Mouse (Mus musculus): ENCODE measurements around the gene Zmiz1. TPM values are rescaled to one million over a fixed set of nuclear protein-coding genes. Genes with fewer than 3 reads are reported as not detected.

Gene Zmiz1
- total RNA-seq, 2 experiments from 2014 or later: 105 to 122 TPM

DNA sequence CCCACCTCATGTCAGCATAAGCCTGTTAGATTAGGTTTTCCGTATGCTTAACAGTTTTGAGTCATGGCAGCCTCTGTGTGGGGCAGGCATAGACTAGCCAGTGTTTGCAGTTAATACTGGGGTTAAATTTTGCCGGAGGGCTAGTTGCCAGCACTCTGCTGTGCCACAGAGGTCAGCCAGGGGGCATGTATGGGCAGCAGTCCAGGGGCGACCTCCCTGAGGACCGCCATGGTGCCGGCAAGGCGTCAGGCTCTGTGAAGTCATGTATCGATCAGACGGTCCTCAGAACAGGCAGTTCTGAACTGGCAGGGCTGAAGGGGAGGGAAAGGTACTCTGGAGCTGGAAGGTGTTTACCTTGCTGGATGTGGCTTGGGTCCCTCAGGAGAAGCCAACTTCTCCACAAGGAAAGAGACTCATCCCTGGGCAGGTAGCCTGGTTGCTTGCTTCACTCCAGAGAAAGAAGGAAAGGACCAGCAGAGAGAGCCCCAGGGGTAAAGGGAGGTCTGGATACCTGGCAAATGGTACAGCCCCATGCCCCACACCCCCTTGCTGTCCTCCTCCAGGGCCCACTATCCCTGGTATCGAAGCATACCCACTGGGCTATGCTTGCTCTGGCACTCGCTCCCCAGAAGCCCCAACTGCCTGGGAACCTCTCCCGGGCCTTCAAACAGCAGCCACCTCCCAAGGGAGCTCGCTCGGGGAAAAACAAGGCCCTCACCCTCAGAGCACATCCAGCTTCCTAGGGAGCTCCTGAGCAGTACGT, 151.6 kb downstream of the Zmiz1 start:
- no peak for DNase-seq (ENCODE audit: low spot score in 2 of 2)

DNA sequence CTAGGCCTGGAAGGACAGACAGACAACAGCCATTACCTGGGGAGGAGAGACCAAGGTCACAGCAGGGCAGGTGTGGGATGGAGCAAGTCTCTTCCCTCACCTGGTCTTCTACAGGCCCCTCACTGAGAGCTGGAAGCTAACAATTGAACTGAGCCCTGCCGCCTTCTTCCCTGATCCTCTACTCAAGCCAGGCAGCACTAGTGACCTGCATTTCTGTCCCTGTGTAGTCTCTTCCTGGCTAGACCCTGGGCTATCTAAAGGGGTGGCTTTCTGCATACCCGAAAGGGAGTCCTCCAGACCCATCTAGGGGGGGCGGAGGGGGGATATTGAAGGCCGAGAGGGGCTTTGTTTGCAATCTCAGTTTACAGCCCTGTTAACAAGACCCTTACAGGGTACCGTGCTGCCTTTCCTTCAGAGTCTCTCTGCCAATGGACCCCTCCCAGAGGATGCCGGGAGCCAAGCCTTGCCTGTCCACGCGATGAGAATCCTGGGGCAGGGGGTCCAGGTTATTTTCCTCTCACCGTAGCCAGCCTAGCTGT, 152.2 kb downstream of the Zmiz1 start:
- no peak for DNase-seq (ENCODE audit: low spot score in 2 of 2)

DNA sequence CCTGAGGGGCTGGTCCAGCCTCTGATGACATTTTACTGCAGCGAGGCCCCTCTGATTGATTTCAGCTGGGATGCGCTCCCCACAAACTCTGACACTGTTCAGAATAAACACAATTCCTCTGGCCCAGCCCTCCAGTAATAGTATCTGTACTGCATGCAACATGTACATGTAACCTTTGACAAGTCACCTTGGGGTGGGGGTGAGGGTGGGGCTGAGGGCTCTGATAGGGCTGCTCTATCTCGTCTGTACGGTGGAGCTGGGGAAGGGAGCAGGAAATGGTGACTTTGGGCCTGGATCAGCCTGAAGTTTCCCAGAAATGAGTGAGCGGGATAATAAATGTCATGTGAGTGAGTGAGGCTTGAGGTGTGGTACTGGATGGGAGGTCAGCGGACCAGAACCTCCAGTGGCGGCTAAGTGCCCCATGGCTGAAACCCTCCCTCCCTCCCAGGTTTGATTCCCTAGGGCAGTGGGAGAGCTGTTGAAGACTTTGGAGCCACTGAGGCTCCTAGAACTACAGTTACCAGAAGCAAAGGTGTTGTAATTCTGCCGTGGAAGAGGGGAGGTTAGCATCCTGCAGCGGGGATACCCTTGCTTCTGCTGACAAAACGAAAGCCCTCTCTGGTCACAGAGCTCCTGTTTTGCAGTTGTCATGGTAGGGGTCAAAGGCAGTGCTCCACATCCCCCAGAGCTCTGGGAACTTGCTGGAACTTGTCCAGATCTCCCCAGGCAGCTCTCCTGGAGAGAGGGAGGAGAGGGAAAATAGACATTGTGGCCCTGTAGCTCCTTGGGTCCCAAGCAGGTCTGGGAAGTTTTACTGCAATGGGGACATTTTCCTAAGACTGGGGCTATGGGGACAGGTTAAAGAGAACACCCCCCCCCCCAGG, 153.1 kb downstream of the Zmiz1 start:
- no peak for DNase-seq (ENCODE audit: low spot score in 2 of 2)

DNA sequence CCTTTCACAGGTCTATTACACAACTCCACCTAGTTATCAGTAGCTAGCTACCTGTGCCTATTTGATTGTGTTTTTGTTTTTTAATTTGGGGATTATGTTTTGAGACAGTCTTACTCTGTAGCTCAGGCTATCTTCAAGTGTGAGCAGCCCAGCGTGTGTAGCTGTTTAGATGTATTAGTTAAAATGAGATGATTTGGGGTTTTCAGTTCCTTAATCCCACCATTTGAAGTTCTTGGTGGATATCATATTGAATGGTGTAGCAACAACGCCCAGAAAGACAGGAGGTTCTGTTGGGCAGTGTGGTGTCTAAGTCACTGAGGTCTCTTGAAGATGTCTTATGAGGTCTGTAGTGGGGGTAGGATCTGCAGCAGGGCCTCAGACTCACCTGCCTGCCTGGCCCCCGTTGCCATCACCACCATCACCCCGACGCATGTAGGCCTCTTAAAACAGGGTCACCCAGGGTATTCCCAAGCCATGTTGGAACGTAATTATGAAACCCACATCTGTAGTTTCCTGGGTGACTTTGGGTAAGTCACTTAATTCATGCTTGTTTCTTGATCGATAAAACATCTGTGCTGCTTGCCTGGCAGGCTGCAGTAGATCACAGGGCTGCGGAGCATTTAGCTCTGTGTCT, 155.1 kb downstream of the Zmiz1 start:
- DNase-seq (ENCODE audit: low spot score in 2 of 2): no peak

DNA sequence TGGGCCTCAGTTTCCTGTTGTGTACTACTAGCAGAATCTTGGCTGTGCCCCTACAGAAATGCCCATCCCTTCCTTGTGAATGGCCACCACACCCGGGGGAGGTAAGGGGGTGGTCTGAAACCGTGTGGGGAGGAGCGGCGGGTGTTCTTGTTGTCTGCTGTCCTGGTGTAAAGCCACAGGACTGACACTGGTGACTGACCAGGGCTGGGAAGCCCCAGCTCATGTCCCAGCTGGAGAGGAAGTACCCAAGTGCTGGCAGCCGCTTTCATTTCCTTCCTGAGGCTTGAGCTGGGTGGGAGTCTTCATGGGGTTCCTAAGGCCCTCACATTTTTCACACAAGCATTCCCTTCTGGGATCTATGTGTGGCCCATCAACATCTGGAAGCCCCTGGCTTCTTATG, 155.7 kb downstream of the Zmiz1 start:
- no peak for DNase-seq (ENCODE audit: low spot score in 2 of 2)

DNA sequence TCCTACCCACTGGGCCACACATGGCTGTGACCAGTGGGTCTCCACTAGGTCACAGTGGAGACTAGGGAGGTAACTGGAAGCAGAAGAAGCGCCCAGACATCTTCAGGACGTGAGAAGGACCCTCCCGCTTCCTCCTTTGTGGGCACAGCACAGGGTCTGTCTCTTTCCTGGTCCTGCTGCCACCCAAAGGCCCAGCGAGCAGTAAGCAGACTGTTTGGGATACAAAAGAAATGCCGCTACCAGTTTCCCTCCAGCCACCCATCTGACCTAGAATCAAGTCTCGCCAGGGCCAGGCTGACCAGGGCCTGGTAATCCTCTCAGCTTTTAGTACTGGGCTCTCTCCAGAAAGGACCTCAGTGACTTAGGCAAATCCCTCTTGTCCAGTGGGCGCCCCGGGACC, 156.6 kb downstream of the Zmiz1 start:
- no peak for DNase-seq (ENCODE audit: low spot score in 2 of 2)

DNA sequence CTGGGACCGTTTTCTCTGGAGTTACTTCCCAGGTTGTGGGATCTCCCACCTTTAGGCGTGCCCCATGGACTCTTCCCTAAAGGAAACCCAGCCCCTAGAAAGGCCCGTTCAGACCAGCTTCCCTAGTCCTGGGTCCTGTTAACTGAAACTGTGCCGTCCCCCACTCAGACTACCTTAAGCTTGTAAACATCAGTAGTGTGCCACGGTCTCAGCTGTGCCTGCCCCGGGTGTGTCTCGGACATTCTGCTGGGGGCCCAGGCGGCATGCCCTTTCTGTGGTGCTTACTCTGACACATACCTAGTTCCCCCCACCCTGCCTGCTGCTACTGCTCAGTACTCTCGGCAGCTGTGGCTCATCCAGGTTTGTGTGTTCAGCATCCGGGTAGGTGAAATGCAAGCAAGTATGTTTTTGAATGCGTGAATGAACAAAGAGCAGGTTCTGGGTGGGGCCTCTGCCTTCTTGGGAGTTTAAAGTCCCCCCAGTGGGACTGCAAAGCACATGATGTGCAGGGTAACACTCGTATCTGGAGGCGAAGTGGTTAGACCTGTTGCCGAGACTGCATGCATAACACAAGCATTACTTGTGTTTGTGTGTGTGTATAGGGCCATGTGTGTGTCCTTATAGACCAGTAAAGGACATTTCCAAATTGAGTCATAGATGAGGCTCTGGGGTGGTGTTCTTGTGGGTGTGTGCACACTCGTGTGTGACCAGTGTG, 157.2 kb downstream of the Zmiz1 start:
- no peak for DNase-seq (ENCODE audit: low spot score in 2 of 2)

DNA sequence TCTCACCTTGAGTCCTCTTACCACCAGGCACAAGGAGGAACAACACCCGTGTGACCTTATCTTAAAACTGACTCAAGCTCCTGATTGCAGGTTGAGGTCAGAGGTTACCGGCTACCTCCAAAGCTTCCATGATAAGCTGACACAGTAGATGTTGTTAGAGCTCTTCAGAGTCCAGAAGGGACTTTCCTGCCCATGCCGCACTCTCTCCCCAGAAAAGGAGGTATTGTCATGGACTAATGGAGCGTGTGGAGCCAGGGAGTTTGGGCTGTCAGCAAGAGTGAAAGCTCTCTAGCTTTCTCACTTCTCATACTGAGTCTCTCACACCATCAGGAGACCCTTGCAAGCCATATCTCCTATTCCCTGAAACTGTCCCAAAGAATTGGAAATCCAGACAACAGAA, 158.3 kb downstream of the Zmiz1 start:
- no peak for DNase-seq (ENCODE audit: low spot score in 2 of 2)

DNA sequence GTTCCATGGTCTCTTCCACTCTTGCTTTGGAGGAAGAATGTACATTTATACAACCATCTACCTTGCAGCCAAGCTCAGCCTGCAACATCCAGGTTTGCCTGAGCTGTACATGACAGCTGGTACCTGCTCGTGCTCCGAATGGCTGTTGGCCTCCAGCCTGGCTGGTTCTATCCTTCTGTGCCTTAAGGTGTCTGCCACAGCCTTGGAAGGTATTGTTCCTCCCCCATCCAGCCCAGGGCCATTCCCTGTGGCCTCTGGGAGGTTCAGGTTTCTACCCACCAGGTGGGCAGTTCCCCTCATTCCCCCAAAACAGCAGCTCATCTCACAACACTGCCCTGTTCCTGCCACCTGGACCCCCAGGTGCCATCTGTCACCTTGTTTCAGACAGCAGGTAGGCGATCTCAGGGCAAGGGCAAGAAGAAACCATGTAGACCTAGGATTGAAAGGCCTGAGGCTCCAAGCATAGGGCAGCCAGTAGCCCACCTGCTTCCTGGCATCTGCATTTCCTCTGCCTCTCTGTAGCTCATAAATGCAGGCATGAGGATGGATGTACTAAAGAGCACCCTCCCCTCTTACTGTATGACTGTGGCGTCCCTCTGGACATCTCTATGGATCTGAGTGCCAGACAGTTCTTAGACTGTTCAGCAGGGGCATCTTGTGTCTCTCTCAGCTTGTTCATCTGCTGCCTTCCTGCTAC, 160.2 kb downstream of the Zmiz1 start:
- no peak for DNase-seq (ENCODE audit: low spot score in 2 of 2)

DNA sequence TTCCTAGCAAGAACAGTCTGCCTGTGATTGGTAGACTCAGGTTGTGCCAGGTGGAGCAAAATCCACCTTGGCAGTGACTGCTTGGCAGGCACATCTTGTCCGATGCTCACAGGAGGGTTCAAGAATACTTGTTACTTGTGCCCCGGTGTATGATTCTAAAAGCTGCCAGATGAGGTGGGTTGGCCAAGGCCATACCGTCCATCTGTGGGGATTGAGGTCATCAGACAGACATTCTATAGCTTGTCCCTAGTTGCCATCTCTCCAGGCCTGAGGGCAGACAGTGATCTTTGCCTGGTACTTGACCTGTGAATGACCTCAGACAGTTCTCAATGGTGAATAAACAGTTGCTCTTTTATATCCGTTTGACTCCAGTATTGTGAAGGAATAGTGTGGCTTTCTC, 161.8 kb downstream of the Zmiz1 start:
- DNase-seq (ENCODE audit: low spot score in 2 of 2): no peak

DNA sequence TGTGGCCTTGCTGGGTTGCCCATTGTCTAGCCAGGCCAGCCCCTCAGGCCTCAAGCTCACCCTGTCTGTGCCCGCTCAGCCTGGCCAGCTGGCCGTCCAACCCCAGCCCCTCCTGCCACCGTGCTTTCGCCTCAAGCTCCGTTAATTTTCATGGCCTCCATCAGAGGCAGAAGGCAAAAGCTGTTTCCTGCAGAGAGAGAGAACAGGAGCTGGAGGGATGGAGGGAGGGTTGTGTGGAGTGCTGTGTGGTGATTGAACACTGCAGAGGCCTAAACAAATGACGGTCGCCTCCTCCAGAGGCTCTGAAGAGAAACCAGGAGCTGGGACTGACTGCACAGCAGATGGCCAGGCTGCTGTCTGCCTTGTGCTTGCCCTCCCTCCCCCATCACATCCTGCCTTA, 164.7 kb downstream of the Zmiz1 start:
- no peak for DNase-seq (ENCODE audit: low spot score in 2 of 2)

DNA sequence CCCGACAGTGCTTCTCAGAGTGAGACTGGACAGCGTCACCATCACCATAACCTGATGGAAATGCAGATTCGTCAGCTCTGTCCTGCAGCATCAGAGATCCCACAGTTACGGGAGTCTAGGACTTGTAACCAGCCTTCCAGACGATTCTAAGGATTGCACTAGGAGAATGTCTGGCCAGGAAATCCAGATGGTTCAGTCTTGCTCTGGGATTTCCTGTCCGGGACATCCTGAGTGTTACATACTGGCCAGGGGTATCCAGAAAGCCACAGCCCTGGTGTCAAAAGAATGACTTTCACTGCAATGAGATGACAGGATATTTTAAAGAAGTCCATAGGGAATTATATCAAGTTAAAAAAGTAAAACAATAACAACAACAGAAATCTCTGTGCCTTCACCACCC, 165.7 kb downstream of the Zmiz1 start:
- no peak for DNase-seq (ENCODE audit: low spot score in 2 of 2)

DNA sequence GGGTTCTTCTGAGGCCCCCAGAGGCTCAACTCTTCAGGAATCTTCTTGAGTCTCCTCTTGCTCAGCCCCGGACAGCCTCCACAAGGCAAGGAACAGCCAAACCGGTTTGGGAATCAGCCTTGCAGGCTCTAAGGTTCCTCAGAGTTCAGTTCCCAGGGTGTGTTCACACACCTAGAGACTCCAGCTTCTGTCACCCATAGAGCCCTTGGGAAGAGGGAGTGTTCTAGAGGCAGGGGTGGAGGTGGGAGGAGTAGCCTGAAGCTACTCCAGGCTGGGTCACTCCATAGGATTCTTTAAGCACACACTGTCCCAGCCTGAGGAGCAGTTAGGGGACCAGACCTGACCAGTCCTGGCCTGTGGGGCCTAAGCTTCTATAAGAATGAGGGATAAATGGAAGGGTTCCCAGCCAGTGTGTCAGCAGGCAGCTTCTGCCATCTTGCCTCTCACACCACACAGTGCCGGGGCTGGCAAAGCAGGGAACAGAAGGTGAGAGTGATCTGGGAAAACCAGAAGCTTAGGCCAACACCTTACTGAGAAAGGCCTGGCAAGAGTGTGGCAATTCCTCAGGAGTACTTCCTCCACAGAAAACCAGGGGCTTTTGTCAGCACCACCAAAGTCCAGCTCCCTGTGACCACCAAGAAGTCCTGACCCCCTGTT, 168.7 kb downstream of the Zmiz1 start:
- no peak for DNase-seq (ENCODE audit: low spot score in 2 of 2)

DNA sequence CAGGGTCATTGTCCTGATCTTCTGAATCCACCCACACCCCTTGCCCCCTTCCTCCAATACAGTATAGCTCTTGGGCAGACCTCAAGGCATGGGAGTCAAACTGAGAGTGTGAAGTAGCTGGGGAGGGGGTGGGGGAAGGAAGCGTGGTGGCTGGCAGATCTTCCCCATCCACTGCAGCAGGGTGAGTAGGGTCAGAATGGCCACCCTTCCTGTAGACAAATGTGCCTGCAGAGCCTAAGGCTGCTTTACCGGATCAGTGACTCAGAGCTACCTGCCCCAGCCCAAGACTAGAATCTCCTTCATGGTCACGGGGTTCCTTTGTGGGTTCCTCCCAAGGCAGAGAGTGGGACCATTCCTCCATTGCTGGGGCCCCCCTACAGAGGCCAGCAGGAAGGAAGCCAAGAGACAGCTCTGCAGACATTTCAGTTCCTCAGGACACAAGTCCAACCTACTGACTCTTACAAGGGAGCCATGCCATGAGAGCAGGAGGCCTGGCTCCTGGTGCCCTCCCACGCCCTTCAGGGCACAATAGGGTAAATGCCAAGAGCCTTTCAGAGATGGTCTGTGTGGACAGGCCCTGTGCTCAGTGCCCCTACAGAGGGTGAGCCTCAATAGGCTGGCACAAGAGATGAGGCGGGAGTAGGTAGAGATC, 169.6 kb downstream of the Zmiz1 start:
- DNase-seq (ENCODE audit: low spot score in 2 of 2): no peak

DNA sequence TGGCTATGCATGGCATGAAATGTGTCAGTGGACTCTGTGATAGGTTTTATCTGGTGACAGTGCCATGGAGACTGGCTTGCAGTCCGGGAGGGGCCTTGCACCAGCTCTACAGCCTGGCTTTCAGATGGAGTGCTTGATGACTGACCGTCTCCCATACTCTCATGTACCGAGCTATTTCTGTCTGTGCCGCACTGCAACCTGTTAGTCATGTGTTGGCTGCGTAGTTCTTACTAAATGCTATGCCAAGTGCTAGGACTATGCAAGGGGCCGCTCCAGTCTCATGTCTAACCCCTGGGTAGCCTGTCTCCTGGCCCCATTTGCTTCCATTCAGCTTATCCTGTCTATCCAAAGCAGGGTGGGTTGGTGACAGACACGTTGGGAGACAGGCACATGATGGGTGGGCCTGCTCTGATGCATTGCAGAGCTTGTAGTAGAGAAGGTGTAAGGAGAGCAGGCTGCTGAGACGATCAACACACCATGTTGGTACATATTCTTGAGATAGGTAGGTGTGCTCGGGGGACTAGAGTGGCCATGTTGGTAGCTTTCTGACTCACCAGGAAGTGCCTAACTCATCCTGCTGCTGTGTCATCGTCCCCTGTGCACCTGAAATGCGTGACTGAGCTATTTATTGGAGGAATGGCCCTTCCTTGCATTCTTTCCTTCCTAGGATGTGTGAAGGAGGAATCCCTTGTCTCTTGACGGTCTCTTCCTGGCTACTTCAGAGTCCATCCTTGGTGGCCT, 171.1 kb downstream of the Zmiz1 start:
- DNase-seq (ENCODE audit: low spot score in 2 of 2): no peak

DNA sequence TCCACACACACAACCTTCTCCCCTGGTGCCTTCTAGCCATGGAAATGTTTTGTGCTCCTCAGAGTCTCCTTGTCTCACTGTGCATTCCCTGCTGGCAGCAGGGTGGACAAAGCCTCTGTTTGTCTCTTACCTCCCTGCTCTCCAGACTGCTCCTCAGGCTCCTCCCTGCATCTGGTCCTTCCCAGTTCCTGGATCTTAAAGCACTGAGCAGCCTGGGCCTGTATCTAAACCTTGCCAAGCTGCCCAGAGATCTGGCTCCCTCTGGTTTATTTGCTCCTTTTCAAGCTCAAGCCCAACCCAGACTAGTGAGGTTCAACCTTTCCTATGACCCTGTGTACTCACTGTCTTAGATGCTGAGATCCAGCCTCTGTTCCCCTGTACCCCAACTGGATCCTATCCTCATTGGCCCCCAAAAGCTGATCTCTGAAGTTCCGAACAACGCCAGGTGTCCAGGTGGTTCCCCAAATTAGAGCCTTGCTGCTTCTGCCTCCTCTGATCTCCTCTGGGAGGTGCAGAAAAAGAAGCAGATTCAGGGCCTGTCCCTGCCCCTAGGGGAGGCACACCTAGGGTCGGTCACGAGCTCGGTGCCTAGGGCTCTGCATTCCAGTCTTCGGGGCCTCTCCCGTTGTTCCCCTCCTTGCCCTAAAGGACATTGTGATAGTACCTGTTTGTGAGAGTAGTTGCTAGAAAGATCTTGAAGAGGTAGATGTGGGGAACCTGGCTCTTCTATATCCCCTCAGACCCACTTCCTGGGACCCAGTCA, 171.8 kb downstream of the Zmiz1 start:
- no peak for DNase-seq (ENCODE audit: low spot score in 2 of 2)

DNA sequence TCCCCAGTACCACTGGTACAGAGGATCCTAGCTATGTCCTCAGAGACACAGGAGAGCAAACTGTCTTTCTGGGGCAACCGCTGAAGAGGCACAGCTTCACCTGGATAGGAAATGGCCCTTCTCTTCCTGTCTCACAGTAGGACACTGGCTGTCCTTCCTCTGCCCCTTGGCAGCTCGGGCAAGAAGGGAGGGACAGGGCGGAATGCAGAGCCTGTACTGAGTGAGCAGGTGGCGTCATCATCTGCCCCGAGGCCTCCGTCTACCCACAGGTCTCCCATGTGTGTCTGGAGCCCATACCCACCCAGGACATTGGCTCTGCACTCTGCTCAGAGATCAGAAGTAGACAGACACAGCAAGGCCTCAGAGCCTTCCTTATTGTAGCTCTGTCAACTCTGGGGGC, 172.5 kb downstream of the Zmiz1 start:
- no peak for DNase-seq (ENCODE audit: low spot score in 2 of 2)
